Mouse (Mus musculus): ENCODE measurements around the gene Serp2.

DNA sequence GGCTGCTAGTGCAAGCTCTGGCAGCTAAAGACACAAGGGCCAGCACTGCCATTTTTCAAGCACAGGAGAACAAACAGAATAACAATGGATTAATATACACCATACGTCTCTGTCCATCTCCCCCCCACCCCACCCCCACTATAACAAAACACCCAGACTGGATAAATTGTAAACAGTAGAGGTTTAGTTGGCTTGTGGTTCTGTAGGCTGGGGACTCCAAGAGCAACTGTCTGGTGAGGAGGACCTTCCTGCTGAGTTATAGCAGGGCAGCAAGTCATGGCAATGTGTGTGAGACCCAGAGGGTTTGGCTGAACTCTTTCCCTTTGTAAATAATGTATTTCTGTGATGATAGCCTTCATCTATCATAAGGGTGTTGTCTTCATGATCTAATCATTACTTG lies 33.0 kb upstream of the Serp2 start:
- TF ChIP-seq CTCF (IDR thresholded peaks at IDR 0.05; ENCODE audit: insufficient read depth, low read length) (no peak), POLR2A (IDR thresholded peaks at IDR 0.05; ENCODE audit: borderline replicate concordance, extremely low read depth, low read depth, low read length) (no peak)
